Mouse (Mus musculus): ENCODE data around the gene Sohlh1. TPM values are rescaled to one million over a fixed set of nuclear protein-coding genes. Genes with fewer than 3 reads are reported as not detected.
"Not testable (repeated sequence)": the region's sequence is repeated elsewhere in the genome, so short reads cannot be mapped to it uniquely, and the experiment has no call there.

Sohlh1 gene
- polyA plus RNA-seq, 1 experiment from 2014 or later: not detected

DNA sequence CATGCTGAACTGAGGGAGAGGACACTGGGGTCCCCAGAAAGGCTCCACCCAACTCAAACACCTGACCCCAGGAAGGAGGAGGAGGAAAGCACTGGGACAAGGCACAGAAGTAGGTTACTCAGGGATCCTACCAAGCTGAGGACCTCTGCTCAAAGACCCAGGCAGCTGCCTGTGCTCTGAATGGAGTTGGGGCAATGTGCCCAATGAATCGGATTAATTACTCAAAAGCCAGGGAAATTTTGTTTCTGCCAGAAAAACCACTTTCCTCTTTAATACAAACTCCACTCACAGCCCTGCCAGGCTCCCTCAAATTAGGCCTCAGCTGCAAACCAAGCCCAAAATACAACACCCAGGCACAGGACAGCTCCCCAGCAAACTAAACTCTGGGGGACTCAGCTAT, 4.3 kb downstream of the Sohlh1 start:
- Histone ChIP-seq H3K9ac (no peak overlapping the region), H3K36me3 (no peaks in the 10 kb centered on the region), H3K27ac (ENCODE audit: poor library complexity, severe bottlenecking) (no peak overlapping the region), H3K4me1 (replicated peaks) (no peaks in the 10 kb centered on the region), H3K4me3 (no peak overlapping the region), H3K4me2 (no peak overlapping the region), H3K9me3 (replicated peaks) (no peaks in the 10 kb centered on the region), H3K27me3 (replicated peaks) (peaks cover 37% of the 10 kb centered on the region)
- no peak for ATAC-seq (ENCODE audit: insufficient number of reproducible peaks, low FRiP score)
- WGBS: 74% methylated on average over 1 of the region's 1 CpGs

DNA sequence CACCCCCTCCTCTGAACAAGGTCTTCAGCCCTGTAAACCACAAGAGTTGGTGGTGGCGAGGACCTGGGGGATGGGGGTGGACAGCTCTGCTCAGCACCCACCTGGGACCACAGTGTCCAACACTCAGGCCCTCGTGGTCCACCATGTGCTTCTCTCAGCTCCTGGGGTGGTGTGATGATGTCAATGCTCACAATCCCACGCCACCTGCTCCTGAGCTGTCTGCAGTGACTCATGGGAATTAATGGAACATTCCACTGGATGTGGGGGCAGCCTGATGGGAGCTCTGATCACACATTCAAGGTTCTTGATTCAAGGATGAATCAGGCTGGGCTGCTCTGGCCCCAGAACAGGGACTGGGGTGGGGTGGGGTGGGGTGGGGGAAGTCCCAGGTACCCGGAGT, 4.9 kb downstream of the Sohlh1 start:
- H3K27me3 ChIP-seq (replicated peaks): peaks cover 40% of the 10 kb centered on the region
- no peak for ATAC-seq (ENCODE audit: insufficient number of reproducible peaks, low FRiP score)
- H3K4me1 ChIP-seq (replicated peaks): no peaks in the 10 kb centered on the region
- no peak overlapping the region for H3K4me2 ChIP-seq
- no peak overlapping the region for H3K27ac ChIP-seq (ENCODE audit: poor library complexity, severe bottlenecking)
- no peaks in the 10 kb centered on the region for H3K9me3 ChIP-seq (replicated peaks)
- 67% methylated on average over 4 of the region's 4 CpGs for WGBS
- no peak overlapping the region for H3K9ac ChIP-seq
- no peaks in the 10 kb centered on the region for H3K36me3 ChIP-seq
- no peak overlapping the region for H3K4me3 ChIP-seq

DNA sequence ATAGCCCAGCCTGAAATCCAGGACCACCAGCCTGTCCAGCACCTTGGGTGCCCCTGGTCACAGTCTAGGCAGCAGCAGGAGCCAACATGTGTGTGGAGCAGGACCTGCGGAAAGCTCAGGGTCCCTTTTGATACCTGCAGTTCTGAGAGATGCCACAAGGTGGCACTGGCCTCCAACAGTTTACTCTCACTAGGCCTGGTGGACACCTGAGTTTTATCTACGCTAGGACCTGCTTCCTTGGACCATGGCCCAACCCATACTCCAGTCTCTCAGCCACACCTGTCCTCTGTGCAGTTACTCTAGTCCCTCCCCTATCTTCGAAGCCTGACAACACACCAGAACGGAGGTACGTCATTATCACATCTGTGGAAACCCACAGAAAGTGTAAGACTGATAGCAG, 10.8 kb downstream of the Sohlh1 start:
- Histone ChIP-seq H3K4me1 (replicated peaks) (no peaks in the 10 kb centered on the region), H3K4me3 (no peak overlapping the region), H3K9ac (no peak overlapping the region), H3K4me2 (no peak overlapping the region), H3K27me3 (replicated peaks) (peaks cover 24% of the 10 kb centered on the region), H3K9me3 (replicated peaks) (no peaks in the 10 kb centered on the region), H3K36me3 (no peaks in the 10 kb centered on the region), H3K27ac (ENCODE audit: poor library complexity, severe bottlenecking) (no peak overlapping the region)
- ATAC-seq (ENCODE audit: insufficient number of reproducible peaks, low FRiP score): 0 out of 2 replicates have a peak, but pooled peaks have one; percentile 66
- 44% methylated on average over 5 of the region's 5 CpGs for WGBS

DNA sequence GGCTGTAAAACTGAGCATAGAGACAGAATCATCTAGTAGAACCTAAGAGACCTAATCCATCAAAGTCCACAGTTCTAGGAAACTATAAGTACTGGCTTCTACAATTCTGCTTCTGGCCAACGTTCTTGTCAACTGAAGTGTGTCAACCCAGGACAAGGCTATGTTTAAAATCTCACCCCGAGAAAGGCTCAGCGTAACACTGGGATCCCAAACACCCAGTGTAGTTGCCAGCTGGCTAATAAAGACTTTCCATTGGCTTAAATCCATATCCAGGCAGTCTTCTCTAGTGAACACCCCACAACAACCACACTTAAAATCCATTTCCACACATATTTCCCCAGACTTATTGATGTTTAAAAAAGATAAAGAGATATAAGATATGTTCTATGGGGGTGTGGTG, 16.3 kb downstream of the Sohlh1 start:
- no peak overlapping the region for H3K9ac ChIP-seq
- no peak overlapping the region for H3K4me3 ChIP-seq
- no peaks in the 10 kb centered on the region for H3K4me1 ChIP-seq (replicated peaks)
- no peak overlapping the region for H3K4me2 ChIP-seq
- H3K27ac ChIP-seq (ENCODE audit: poor library complexity, severe bottlenecking): no peak overlapping the region
- 0 out of 2 replicates have a peak, but pooled peaks cover 7% of the 10 kb centered on the region for H3K27me3 ChIP-seq (replicated peaks)
- ATAC-seq (ENCODE audit: insufficient number of reproducible peaks, low FRiP score): no peak
- 73% methylated on average over 3 of the region's 3 CpGs for WGBS
- no peaks in the 10 kb centered on the region for H3K9me3 ChIP-seq (replicated peaks)
- no peaks in the 10 kb centered on the region for H3K36me3 ChIP-seq

DNA sequence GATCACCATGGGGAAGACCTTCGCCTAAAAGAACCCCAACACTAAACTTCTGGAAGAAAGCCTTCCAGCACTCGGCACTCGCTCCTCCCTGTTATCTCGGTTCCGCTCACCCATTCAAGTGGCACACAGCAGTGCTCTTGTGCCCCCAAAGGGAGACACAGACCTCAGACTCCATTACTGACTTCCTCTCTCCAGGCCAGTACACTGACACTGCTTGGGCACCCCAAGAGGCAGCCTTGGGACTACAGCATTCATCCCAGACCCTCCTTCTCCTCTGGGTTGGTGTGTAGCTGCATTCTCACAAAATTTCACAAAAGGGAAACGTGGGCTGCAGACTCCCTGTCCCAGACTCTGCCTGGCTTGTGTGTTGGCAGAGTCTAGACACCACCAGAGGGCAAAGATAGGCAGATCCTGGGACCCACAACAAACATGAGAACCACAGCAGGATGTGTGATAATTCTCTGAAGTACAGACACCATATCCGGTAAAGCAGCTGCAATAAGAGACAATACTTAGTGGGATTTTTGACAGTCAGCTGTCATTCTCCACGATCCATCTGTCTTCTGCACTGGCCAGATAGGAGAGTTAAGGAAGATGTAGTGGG, 18.6 kb downstream of the Sohlh1 start:
- Histone ChIP-seq H3K9ac (no peak overlapping the region), H3K4me2 (no peak overlapping the region), H3K27ac (ENCODE audit: poor library complexity, severe bottlenecking) (no peak overlapping the region), H3K27me3 (replicated peaks) (0 out of 2 replicates have a peak, but pooled peaks cover 6% of the 10 kb centered on the region), H3K4me1 (replicated peaks) (no peaks in the 10 kb centered on the region), H3K4me3 (no peak overlapping the region), H3K9me3 (replicated peaks) (no peaks in the 10 kb centered on the region), H3K36me3 (no peaks in the 10 kb centered on the region)
- ATAC-seq (ENCODE audit: insufficient number of reproducible peaks, low FRiP score): no peak
- WGBS: 70% methylated on average over 8 of the region's 8 CpGs

DNA sequence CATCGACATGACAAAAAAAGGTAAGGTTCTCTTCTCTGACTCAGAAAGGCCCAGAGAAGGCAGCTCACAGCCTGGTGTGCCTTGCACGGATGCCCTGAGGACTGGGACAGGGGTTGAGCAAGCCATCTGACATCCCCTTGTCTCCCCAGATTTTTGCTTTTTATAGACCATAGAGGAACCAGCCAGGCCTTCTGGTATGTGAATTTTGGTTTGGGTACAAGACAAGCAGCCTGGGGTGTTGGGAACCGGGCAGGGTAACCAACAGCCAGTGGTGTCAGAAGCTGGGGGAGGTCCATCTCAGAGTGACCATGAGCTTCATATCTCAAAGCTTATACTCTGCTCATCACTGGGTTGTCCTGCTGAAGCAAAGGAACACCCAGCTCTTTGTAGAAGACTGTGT, 22.3 kb downstream of the Sohlh1 start:
- Histone ChIP-seq H3K4me1 (replicated peaks) (0 out of 2 replicates have a peak, but pooled peaks cover 3% of the 10 kb centered on the region), H3K4me3 (no peak overlapping the region)

DNA sequence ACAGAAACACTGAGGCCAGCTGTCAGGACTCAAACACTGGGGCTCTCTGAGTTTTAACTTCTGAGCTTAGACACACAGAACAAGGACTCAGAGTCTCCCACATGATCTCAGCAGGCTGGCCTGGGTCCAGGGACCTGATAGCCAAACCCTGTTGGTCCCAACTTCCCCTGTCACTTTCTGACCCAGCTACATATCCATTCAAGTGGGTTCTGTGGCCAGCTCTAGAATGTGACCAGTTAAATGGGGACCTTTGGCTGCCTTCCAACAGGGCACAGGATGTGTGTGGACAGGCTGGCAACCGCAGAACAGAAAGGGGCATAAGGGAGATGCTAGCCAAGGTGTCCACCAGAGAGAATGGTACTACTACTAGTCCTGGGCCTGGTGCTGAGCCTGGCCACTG, 24.2 kb downstream of the Sohlh1 start, which contains the start of gene Lcn9:
Gene Lcn9 (plus strand): TSS at position 348 of the 400 bp plus-strand sequence.
- WGBS: 58% methylated on average over 1 of the region's 1 CpGs
- H3K4me3 ChIP-seq: no peak within 1 kb of the TSS
- H3K27ac ChIP-seq (ENCODE audit: poor library complexity, severe bottlenecking): no peak within 1 kb of the TSS
- no peaks in the 10 kb centered on the region for H3K36me3 ChIP-seq
- H3K4me2 ChIP-seq: no peak within 1 kb of the TSS
- no peak for ATAC-seq (ENCODE audit: insufficient number of reproducible peaks, low FRiP score)
- H3K9me3 ChIP-seq (replicated peaks): 0 out of 2 replicates have a peak, but pooled peaks cover 3% of the 10 kb centered on the region
- no peak within 1 kb of the TSS for H3K9ac ChIP-seq
- 0 out of 2 replicates have a peak, but pooled peaks cover 3% of the 10 kb centered on the region for H3K4me1 ChIP-seq (replicated peaks)
- no peaks in the 10 kb centered on the region for H3K27me3 ChIP-seq (replicated peaks)

More for the DNA sequence above, 22.3 kb downstream of the Sohlh1 start:
- WGBS: 78% methylated on average over 3 of the region's 3 CpGs
- Histone ChIP-seq H3K27me3 (replicated peaks) (no peaks in the 10 kb centered on the region), H3K4me2 (no peak overlapping the region), H3K27ac (ENCODE audit: poor library complexity, severe bottlenecking) (no peak overlapping the region), H3K9ac (no peak overlapping the region), H3K36me3 (no peaks in the 10 kb centered on the region), H3K9me3 (replicated peaks) (0 out of 2 replicates have a peak, but pooled peaks cover 2% of the 10 kb centered on the region)
- no peak for ATAC-seq (ENCODE audit: insufficient number of reproducible peaks, low FRiP score)

DNA sequence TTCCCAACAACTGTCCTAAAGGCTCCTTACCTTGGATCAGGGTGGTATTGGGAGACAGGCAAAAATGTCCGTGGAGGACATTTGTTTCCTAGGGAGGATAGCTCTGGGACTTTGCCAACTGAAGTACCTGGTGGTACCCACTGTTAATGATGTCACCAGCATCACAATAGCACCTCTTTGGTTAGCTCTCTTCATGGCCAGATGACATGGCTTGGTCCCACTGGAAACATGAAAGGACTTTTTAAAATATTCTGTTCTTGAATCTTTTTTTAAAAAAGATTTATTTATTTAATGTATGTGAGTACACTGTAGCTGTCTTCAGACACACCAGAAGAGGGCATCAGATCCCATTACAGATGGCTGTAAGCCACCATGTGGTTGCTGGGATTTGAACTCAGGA, 31.3 kb downstream of the Sohlh1 start, which contains the start of gene Glt6d1:
Gene Glt6d1 (minus strand): TSS at position 101 of the 400 bp plus-strand sequence.
- ATAC-seq (ENCODE audit: insufficient number of reproducible peaks, low FRiP score): not testable (repeated sequence)

DNA sequence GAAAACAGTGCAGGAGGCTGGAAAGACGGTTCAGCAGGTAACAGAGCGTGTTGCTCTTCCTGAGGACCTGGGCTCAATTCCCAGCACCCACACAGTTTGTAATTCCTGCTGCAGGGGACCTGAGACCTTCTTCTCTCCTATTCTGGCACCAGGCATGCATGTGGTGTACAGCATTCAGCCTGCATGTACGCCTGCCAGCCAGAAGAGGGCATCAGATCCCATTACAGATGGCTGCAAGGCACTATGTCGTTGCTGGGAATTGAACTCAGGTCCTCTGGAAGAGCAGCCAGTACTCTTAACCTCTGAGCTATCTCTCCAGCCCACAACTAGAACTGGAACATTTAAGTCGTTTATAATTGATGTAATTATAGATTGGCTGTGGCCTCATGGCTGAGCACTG, 33.7 kb downstream of the Sohlh1 start:
- Histone ChIP-seq H3K4me2 (no peak overlapping the region), H3K27ac (ENCODE audit: poor library complexity, severe bottlenecking) (no peak overlapping the region), H3K36me3 (no peaks in the 10 kb centered on the region), H3K4me1 (replicated peaks) (no peaks in the 10 kb centered on the region), H3K4me3 (no peak overlapping the region), H3K9ac (no peak overlapping the region), H3K9me3 (replicated peaks) (no peaks in the 10 kb centered on the region), H3K27me3 (replicated peaks) (no peaks in the 10 kb centered on the region)
- ATAC-seq (ENCODE audit: insufficient number of reproducible peaks, low FRiP score): no peak
- WGBS: 74% methylated on average over 5 of the region's 5 CpGs

More for the DNA sequence above, 31.3 kb downstream of the Sohlh1 start, which contains the start of gene Glt6d1:
- WGBS: 67% methylated on average over 1 of the region's 1 CpGs
- not testable (repeated sequence) for H3K4me2 ChIP-seq; H3K27me3 ChIP-seq (replicated peaks); H3K4me1 ChIP-seq (replicated peaks); H3K27ac ChIP-seq (ENCODE audit: poor library complexity, severe bottlenecking); H3K9me3 ChIP-seq (replicated peaks); H3K4me3 ChIP-seq; H3K36me3 ChIP-seq; H3K9ac ChIP-seq

DNA sequence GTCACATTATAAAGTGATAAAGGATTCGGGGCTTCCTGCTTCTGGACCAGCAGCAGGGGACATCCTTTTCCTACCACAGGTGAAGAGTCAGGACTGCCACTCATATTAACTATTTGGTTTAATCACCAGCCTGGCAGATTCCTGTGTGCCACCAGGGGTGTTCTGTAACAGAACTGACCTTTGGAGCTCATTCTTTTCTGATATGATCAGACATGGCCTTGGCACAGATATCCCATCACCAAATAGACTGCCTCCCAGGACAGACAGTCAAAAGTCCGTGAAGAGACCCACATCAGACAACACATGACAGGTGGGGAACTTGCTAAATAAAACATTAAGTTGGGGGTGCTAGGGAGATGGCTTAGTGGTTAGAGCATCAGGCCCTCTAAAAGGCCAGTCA, 35.3 kb downstream of the Sohlh1 start:
- no peak overlapping the region for H3K9ac ChIP-seq
- WGBS: 62% methylated on average over 2 of the region's 2 CpGs
- H3K27ac ChIP-seq (ENCODE audit: poor library complexity, severe bottlenecking): no peak overlapping the region
- no peak overlapping the region for H3K4me2 ChIP-seq
- no peaks in the 10 kb centered on the region for H3K27me3 ChIP-seq (replicated peaks)
- H3K4me1 ChIP-seq (replicated peaks): no peaks in the 10 kb centered on the region
- H3K36me3 ChIP-seq: no peaks in the 10 kb centered on the region
- no peaks in the 10 kb centered on the region for H3K9me3 ChIP-seq (replicated peaks)
- no peak overlapping the region for H3K4me3 ChIP-seq
- no peak for ATAC-seq (ENCODE audit: insufficient number of reproducible peaks, low FRiP score)

DNA sequence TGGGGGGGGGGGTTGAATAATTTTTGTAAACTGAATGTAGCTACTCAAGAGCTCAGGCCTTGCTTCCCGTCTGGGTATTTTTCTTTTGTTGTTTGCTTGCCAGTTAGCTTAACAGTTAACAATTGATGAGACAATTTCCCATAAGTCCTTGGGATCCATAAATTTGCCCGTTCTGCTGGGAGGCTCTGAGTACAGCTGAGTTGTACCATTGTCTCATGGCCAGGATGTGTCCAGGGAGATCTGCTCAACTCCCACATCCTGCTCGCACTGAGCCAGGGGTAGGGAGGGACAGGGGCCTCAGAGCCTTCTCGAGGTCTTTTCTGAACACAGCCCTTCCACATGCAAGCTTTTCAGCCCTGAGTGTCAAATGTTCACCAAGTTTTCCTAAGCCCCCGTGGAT, 49.0 kb downstream of the Sohlh1 start:
- 50% methylated on average over 5 of the region's 5 CpGs for WGBS

DNA sequence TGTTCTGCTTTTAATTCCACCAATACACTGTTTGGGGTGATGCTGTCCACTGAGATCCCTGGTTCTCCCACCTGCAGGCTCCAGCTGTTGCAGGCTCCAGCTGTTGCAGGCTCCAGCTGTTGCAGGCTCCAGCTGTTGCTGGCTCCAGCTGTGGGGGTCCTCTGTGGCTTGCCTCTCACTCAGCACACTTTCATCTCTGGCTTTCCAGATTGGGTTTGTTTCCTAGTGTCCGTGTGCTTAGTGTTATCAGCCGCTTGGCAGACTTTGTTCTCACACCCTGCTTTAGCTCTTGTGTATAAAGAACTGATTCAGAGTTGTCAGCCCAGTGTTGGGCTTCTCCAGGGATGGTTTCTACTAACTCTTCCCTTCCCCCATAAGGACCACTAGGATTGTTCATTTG, 49.4 kb downstream of the Sohlh1 start:
- ATAC-seq (ENCODE audit: insufficient number of reproducible peaks, low FRiP score): no peak
- Histone ChIP-seq H3K27me3 (replicated peaks) (no peaks in the 10 kb centered on the region), H3K4me3 (no peak overlapping the region), H3K9ac (no peak overlapping the region), H3K4me1 (replicated peaks) (no peaks in the 10 kb centered on the region), H3K4me2 (no peak overlapping the region), H3K36me3 (no peaks in the 10 kb centered on the region), H3K9me3 (replicated peaks) (no peaks in the 10 kb centered on the region), H3K27ac (ENCODE audit: poor library complexity, severe bottlenecking) (no peak overlapping the region)
- 15% methylated on average over 2 of the region's 2 CpGs for WGBS

More for the DNA sequence above, 49.0 kb downstream of the Sohlh1 start:
- H3K4me1 ChIP-seq (replicated peaks): no peaks in the 10 kb centered on the region
- no peaks in the 10 kb centered on the region for H3K9me3 ChIP-seq (replicated peaks)
- H3K4me2 ChIP-seq: no peak overlapping the region
- no peak for ATAC-seq (ENCODE audit: insufficient number of reproducible peaks, low FRiP score)
- H3K4me3 ChIP-seq: no peak overlapping the region
- H3K27ac ChIP-seq (ENCODE audit: poor library complexity, severe bottlenecking): no peak overlapping the region
- no peaks in the 10 kb centered on the region for H3K27me3 ChIP-seq (replicated peaks)
- H3K9ac ChIP-seq: no peak overlapping the region
- no peaks in the 10 kb centered on the region for H3K36me3 ChIP-seq
